Mouse (Mus musculus) MEL (cell line): Measurements from ENCODE around the gene S100a4.

ENCODE experiments used
- CTCF ChIP-seq, 3 experiments: IDR thresholded peaks in 2 of 3; conservative IDR thresholded peaks in 1 of 3; 2 replicates each; pipeline ENCODE4 v1.5.1; 2011 to 2012; ENCODE audit warnings: low read length in 3 of 3, low read depth in 2 of 3, mild to moderate bottlenecking in 2 of 3, improper control_type of control experiment in 1 of 3, inconsistent platforms in 1 of 3, mixed read lengths in 1 of 3, moderate library complexity in 1 of 3; ENCODE audit not compliant: control insufficient read depth in 1 of 3, insufficient read depth in 1 of 3, poor library complexity in 1 of 3, severe bottlenecking in 1 of 3
- E2F4 ChIP-seq: IDR thresholded peaks from 2 replicates; pipeline ENCODE4 v1.6.1; 2011; ENCODE audit warnings: low read depth, low read length, improper control_type of control experiment, borderline replicate concordance
- EP300 ChIP-seq, 2 experiments: IDR thresholded peaks; 2 replicates each; pipeline ENCODE4 v1.6.1; 2011; ENCODE audit warnings: improper control_type of control experiment in 2 of 2, low read length in 2 of 2, low read depth in 1 of 2, mild to moderate bottlenecking in 1 of 2
- GATA1 ChIP-seq: IDR thresholded peaks from 2 replicates; pipeline ENCODE4 v1.6.1; 2011; ENCODE audit warnings: low read depth, low read length, improper control_type of control experiment
- HCFC1 ChIP-seq: IDR thresholded peaks from 2 replicates; pipeline ENCODE4 v1.6.1; 2012; ENCODE audit warnings: low read depth, mild to moderate bottlenecking, inconsistent platforms, low read length, improper control_type of control experiment, moderate library complexity
- MAFK ChIP-seq: IDR thresholded peaks from 2 replicates; pipeline ENCODE4 v1.6.1; 2011; ENCODE audit warnings: low read depth, mild to moderate bottlenecking, low read length, improper control_type of control experiment, borderline replicate concordance
- POLR2A ChIP-seq, 2 experiments: IDR thresholded peaks; 2 replicates each; pipeline ENCODE4 v1.6.1; 2011 to 2012; ENCODE audit warnings: low read length in 2 of 2, mild to moderate bottlenecking in 2 of 2, control low read depth in 1 of 2, improper control_type of control experiment in 1 of 2, low read depth in 1 of 2, moderate library complexity in 1 of 2; ENCODE audit not compliant: control insufficient read depth in 1 of 2, insufficient read depth in 1 of 2, poor library complexity in 1 of 2
- SIN3A ChIP-seq: IDR thresholded peaks from 2 replicates; pipeline ENCODE4 v1.6.1; 2012; ENCODE audit warnings: low read length, improper control_type of control experiment, inconsistent platforms
- ZKSCAN1 ChIP-seq: IDR thresholded peaks from 2 replicates; pipeline ENCODE4 v1.6.1; 2012; ENCODE audit warnings: low read depth, mild to moderate bottlenecking, inconsistent platforms, low read length, improper control_type of control experiment, moderate library complexity

GRCm38 (mm10) chr3:90589947-90590346 lies 13.6 kb upstream of the S100a4 start, which contains the start of gene S100a2:
- TF ChIP-seq MAFK, result no peak
- TF ChIP-seq EP300 (IDR thresholded peaks at IDR 0.05; ENCODE audit: low read depth in 1 of 2, low read length in 2 of 2), result no peak
- no peak for TF ChIP-seq POLR2A (IDR thresholded peaks at IDR 0.05; ENCODE audit: control insufficient read depth in 1 of 2, insufficient read depth in 1 of 2, low read depth in 1 of 2, low read length in 2 of 2, poor library complexity in 1 of 2)
- TF ChIP-seq E2F4, result no peak
- no peak for TF ChIP-seq CTCF (IDR thresholded peaks at IDR 0.05 in 2 of 3, conservative IDR thresholded peaks at IDR 0.05 in 1 of 3; ENCODE audit: control insufficient read depth in 1 of 3, insufficient read depth in 1 of 3, low read depth in 2 of 3, low read length in 3 of 3, poor library complexity in 1 of 3, severe bottlenecking in 1 of 3)
- no peak for TF ChIP-seq GATA1
- TF ChIP-seq HCFC1, result no peak
- TF ChIP-seq ZKSCAN1, result no peak
- no peak for TF ChIP-seq SIN3A
